Mouse (Mus musculus) c-Kit-negative CD71-positive TER-119-positive erythroid progenitor cells, embryonic 14.5 days (primary cell): ENCODE measurements around the gene Mcrip2.

ENCODE experiments used
- DNase-seq: peaks from one replicate; pipeline ENCODE4 v3.0.0-alpha.2; 2013; ENCODE audit warnings: low read depth, low spot score

Gene Mcrip2

GRCm38 (mm10) chr17:25818851-25819780, 49.4 kb downstream of the Mcrip2 start:
- no peak for DNase-seq

GRCm38 (mm10) chr17:25817662-25818061, 50.9 kb downstream of the Mcrip2 start:
- DNase-seq = no peak
